Mouse (Mus musculus) spleen, postnatal 14 days (tissue): Measurements from ENCODE around the gene Pcbp4.

Experiments
- DNase-seq, 2 experiments: peaks; one replicate each; pipeline ENCODE4 v3.0.0; 2021 to 2022; ENCODE audit warnings: low spot score in 2 of 2

The Pcbp4 gene

GRCm38 (mm10) chr9:106453271-106454070 lies at the start of gene Pcbp4:
Gene Pcbp4 (plus strand): TSS chr9:106453291.
- DNase-seq, result no peak

DNA sequence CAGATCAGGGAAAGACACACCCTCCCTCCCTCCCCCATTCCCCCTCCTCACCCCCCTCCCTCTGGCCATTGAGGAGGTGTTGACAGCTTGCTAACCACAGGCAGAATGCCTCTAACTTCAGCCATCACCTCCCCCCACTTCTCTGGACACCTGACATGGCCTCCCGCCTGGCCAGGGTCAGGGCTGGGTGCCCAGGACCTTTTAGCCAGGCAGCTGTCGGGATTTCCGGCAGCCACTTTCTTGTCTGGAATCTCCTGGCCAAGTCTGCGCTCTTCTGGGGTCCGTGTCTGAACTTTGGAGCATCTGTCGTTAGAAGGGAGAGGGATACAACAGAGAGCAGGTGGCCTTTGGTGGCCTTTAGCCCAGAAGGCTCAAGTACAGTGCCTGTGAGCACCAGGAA lies 47.8 kb upstream of the Pcbp4 start:
- no peak for DNase-seq

DNA sequence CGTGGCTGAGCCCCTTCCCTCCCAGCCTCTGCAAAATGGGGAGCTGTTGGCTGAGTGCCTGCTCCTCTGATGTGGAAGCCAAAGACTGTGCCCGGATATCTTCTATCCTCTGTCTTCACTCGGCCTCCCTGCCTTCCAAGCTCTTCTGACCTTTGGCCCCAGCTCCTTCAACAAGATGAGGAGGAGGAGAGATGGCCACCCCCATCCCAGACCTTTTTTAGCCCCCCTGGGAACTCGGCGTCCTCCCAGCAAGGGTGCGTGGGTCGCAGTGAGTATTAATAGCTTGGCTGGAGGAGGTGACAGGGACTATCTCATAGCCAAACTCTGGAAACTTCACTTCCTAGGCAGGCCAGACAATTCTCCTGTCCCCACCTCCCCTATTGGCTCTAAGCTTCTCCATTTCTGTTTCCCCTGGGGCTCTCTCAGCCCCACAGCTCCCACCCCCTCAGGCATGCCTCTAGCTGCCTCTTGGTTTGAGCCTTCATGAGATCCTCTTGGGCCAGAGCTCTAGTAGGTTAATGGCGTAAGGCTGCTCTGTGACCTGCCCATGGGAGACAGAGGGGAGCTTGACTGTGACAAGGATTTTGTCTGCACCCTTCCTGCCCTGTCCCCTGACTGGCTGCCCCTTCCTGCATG lies 46.5 kb upstream of the Pcbp4 start:
- no peak for DNase-seq

GRCm38 (mm10) chr9:106409096-106409495 lies 44.0 kb upstream of the Pcbp4 start:
- DNase-seq, result no peak

DNA sequence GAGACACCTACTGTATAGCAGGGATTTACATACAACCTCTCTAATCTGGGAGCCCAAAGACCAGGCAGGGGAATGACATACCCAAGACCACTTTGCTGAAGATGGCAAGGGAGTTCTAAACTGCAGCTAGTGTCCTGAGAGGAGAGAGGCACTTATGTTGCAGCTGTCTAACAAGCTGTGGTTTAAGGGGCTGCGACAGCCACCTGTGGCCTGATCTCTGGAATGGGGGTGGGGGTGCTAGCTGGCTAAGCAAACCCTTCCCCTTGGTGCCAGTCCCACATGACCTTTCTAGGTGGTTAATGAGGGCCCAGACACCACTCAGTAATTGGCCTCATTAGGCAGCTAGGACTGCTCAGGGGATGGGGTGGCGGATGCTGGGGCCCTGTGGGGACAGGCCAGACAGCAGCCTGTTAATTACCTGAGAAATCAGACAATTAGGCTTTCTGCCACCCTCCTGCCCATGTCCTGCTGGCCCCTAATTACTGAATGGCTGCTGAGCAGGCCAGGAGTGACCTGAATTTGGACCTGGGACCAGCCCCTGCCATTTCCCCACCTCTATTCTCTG lies 42.9 kb upstream of the Pcbp4 start:
- DNase-seq, result no peak

GRCm38 (mm10) chr9:106411091-106411594 lies 41.9 kb upstream of the Pcbp4 start:
- DNase-seq, result no peak

GRCm38 (mm10) chr9:106411729-106412128 lies 41.4 kb upstream of the Pcbp4 start:
- DNase-seq, result no peak

GRCm38 (mm10) chr9:106412210-106412609 lies 40.9 kb upstream of the Pcbp4 start:
- DNase-seq, result no peak

GRCm38 (mm10) chr9:106413606-106414005 lies 39.5 kb upstream of the Pcbp4 start:
- DNase-seq, result no peak

DNA sequence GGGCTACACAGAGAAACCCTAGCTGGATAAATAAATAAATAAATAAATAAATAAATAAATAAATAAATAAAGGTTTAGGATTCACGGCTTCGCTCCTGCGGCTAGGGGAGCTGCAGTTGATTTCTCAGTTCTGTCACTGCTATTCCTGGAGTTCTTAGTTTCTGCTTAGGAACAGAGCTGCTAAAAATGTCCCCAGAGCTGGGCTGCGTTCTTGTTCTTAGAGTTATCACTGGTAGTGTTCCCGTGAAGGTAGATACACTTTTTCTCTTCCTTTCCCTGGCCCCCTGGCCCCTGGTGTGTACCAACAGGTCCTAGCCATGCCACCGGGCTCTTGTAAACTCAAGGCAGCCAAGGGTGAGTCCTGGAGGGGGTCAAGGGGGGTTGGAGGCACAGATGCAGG lies 36.3 kb upstream of the Pcbp4 start:
- no peak for DNase-seq

DNA sequence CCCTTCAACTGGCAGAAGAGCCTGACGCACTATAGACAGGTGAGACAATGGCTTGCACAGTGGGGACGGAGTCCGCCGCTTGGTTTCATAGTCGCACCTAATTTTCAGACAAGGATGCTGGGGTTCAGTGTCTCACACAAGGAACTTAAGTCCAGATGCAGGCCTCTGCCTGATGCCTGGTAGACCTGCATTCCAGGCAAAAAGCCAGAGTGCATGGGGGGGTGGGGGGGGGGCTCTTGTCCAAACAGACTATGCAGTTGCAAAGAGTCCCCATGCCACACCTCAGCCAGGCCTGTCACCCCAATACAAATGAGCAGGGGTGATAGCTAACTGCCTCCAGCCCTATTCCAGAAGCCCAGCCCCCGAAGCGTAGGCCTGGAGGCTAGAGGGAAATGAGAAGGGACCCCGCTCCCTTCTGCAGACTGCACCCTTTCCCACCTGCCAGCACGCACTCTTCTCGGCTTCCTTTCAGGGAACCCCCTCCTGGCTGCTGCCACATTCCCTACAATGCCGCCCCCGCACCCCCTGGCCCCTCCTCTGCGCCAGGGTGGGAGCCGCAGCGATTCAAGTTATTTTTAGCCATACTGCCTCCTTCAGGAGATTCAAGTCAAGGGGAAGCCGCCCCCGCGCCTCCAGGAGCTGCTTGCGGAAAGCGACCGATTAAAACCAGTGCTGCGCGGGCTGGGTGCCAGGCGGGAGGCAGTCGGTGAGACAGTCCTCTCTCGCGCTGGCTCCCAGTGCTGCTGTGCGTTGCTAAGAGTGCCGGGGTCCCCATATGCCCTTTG lies 35.1 kb upstream of the Pcbp4 start:
- no peak for DNase-seq

DNA sequence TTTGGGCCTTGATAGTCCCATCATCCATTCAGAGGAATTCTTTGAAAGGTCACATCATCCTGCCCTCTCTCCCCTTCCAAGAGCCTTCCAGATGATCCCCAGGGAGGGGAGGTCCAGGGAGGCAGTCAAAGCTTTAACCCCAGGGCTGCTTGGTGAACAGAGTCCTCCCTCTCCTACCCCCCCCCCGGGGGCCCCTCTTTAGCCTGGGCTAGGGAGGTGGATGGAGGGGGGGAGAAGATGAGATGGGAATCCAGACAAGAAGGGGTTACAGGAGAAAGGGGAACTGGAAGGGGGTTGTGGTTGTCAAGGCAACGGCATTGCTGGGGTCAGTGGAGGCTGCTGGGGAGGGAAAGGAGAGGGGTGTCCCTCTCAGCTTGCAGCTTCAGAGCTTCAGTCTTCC lies 32.5 kb upstream of the Pcbp4 start:
- DNase-seq, result no peak

DNA sequence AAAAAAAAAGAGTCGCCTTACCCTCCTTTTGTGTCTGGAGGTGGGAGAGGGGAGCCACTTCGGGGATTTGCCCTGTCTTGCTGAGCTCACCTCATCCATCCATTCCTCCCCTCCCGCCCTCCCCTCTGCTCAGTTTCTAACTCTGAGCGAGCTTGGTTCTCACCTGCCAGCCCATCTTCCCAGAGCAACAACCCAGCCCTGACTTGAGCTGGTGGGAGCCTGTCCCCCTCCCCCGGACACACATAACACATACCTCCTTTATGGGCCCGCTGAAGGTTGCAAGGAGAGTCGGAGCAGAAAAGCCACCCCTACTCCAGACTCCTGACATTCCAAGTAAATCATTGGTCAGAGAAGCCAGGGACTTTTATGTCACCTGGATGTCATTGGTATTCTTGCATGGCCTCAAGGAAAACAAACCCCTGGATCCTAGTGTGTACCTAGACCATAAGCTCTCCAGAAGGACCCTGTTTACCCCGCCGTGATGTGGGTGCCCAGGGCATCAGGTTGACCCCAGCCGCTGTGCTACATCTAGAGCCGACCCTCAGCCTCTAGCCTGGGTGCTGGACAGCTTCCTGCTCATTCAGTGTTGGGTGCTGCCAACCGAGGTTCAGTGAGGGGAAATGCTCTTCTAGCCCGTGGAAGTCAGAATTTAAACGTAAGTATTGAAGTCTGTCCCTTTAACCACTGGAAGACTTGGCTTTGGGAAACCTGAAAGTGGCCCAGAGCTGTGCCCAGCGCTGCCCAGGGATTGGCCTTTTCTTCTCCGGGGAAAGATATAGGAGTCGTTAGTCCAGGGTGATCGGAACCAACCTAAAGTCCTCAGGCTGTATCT lies 31.8 kb upstream of the Pcbp4 start:
- DNase-seq, result no peak

GRCm38 (mm10) chr9:106421865-106422160 lies 31.3 kb upstream of the Pcbp4 start:
- DNase-seq, result peak; percentile 52 to 80

DNA sequence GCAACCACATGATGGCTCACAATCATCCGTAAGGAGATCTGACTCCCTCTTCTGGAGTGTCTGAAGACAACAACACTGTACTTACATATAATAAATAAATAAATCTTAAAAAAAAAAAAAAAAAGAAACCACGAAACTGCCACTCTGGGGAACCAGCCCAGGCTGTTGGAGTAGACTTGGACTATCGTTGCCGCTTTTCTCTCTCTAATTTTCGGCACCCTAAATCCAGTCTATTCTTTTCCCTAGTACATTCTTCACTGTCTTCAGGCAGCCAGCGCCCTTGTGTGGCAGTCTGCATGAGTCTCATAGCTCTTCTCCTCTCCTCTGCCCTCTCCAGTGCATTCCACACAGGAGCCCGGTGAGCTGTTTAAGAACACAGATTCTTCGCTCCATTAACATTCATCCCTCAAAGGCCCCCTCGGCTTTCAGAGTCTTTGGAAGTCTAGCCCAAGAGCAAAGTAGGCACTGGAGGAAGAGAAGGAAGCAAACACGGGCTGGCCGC lies 24.3 kb upstream of the Pcbp4 start:
- DNase-seq, result no peak

- peak; percentile 84 to 91 for DNase-seq
These were observed 23.7 kb upstream of the Pcbp4 start, which contains the start of gene Rpl29 for GRCm38 (mm10) chr9:106429221-106430014. Gene Rpl29 (plus strand): TSS chr9:106429454.

DNA sequence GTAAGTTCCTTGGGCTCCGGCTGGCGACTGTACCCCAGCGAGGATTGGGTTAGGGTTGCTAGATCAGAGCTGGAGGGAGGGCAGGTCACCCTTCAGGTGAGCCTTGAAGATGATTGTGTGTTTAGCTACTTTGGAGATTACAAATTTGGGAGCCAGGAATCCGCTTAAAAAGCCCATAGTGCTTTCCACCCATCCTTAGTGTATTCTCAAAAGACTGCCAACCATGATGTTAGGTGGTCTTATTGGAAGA lies 23.2 kb upstream of the Pcbp4 start:
- DNase-seq, result no peak

DNA sequence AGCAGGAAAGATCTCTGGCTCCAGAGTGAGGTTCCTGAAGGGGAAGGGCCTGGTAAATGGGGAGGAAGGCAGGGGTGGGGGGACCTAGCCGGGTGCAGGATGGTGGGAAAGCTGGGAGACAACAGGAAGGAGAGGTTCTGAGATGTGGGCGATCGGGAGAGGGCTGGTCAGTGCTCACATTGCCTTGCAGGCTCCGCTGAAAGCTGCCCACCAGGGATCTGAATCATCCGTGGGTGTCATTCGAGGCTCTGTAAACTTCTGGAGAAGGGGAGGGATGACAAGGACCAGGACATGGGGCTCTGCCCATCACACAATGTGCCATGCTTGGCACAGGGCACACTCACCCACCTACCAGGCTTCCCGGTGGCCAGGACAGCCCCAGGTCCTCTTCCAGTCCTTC lies 19.7 kb upstream of the Pcbp4 start:
- no peak for DNase-seq

GRCm38 (mm10) chr9:106436566-106436965 lies 16.5 kb upstream of the Pcbp4 start:
- no peak for DNase-seq

DNA sequence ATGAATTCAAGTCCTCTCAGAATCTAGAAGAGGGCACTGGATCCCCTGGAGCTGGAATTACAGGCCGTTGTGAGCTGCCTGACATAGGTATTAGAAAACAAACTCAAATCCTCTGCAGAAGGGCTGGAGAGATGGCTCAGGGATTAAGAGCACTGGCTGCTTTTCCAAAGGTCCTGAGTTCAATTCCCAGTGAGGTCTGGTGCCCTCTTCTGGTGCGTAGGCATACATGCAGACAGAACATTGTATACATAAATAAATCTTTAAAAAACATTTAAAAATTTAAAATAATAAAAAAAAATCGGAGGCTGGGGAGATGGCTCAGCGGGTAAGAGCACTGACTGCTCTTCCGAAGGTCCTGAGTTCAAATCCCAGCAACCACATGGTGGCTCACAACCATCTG lies 10.4 kb upstream of the Pcbp4 start:
- no peak for DNase-seq

DNA sequence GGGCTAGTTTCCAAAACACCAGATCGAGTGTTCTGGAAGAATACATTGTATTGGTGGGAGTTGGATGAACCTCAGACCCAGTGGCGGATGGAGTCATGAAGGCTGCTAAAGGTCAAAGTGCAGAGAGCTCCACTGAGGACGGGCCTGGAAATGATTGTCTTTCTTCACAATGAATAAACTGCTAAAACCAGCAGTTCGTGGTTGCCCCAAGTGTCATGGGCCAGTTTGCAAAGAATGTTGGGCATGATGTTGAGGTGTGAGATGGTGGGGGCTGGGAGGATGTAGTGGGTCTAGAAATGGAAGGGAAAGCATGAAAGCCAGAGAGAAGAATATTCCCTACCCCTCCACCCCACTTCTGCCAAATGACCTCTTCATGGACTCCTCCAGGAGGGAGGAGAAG lies 8.3 kb upstream of the Pcbp4 start:
- DNase-seq, result no peak
